Mouse (Mus musculus): ENCODE measurements around the gene Rere. TPM values are rescaled to one million over a fixed set of nuclear protein-coding genes. Genes with fewer than 3 reads are reported as not detected.
A peak's percentile ranks its signal among the peaks of the same experiment; 100 is the strongest.
"Not testable (repeated sequence)": the region's sequence is repeated elsewhere in the genome, so short reads cannot be mapped to it uniquely, and the experiment has no call there.

Gene Rere
- polyA plus RNA-seq, 1 experiment from 2014 or later, result 5.9 TPM

- WGBS (ENCODE audit: insufficient replicate concordance), result 74% methylated on average over 3 of the region's 3 CpGs
- H3K36me3 ChIP-seq, result no peaks in the 10 kb centered on the region
- peak overlapping the region; percentile 63 for H3K27ac ChIP-seq
- no peaks in the 10 kb centered on the region for H3K27me3 ChIP-seq
- ATAC-seq (ENCODE audit: low read depth) (no peak), DNase-seq (no peak)
- no peaks in the 10 kb centered on the region for H3K9me3 ChIP-seq (replicated peaks)
- no peak overlapping the region for H3K4me3 ChIP-seq (replicated peaks)
- peaks cover 95% of the 10 kb centered on the region for H3K4me1 ChIP-seq (replicated peaks)
- H3K9ac ChIP-seq, result no peak overlapping the region
- no peak overlapping the region for H3K4me2 ChIP-seq
These were observed 309.3 kb downstream of the Rere start for GRCm38 (mm10) chr4:150590621-150591282.

GRCm38 (mm10) chr4:150591602-150592001 is 310.2 kb downstream of the Rere start:
- Histone ChIP-seq H3K9ac (no peak overlapping the region), H3K27me3 (no peaks in the 10 kb centered on the region), H3K4me3 (replicated peaks) (no peak overlapping the region), H3K27ac (peak overlapping the region; percentile 74; the same call in 1 of the 2 replicates), H3K36me3 (no peaks in the 10 kb centered on the region), H3K4me2 (peak overlapping the region; percentile 38; the same call in 1 of the 2 replicates), H3K4me1 (replicated peaks) (peaks cover 95% of the 10 kb centered on the region), H3K9me3 (replicated peaks) (no peaks in the 10 kb centered on the region)
- 71% methylated on average over 4 of the region's 4 CpGs for WGBS (ENCODE audit: insufficient replicate concordance)
- ATAC-seq (ENCODE audit: low read depth), result no peak
- no peak for DNase-seq

- DNase-seq, result peak; percentile 49
- Histone ChIP-seq H3K4me1 (replicated peaks) (peaks cover 95% of the 10 kb centered on the region), H3K27ac (peak overlapping the region; percentile 74), H3K4me3 (replicated peaks) (0 out of 2 replicates have a peak overlapping the region, but pooled peaks have one; percentile 12), H3K9me3 (replicated peaks) (no peaks in the 10 kb centered on the region), H3K27me3 (no peaks in the 10 kb centered on the region), H3K9ac (peak overlapping the region; percentile 52), H3K4me2 (peak overlapping the region; percentile 38), H3K36me3 (no peaks in the 10 kb centered on the region)
- WGBS (ENCODE audit: insufficient replicate concordance), result 11% methylated on average over 6 of the region's 6 CpGs
- peak; percentile 87 for ATAC-seq (ENCODE audit: low read depth)
These were observed 310.6 kb downstream of the Rere start for GRCm38 (mm10) chr4:150592087-150592486.

- peak overlapping the region; percentile 74 for H3K27ac ChIP-seq
- H3K9me3 ChIP-seq (replicated peaks), result no peaks in the 10 kb centered on the region
- H3K36me3 ChIP-seq, result no peaks in the 10 kb centered on the region
- H3K9ac ChIP-seq, result no peak overlapping the region
- peaks cover 96% of the 10 kb centered on the region for H3K4me1 ChIP-seq (replicated peaks)
- no peak overlapping the region for H3K4me2 ChIP-seq
- no peak for ATAC-seq (ENCODE audit: low read depth)
- 57% methylated on average over 4 of the region's 4 CpGs for WGBS (ENCODE audit: insufficient replicate concordance)
- no peak for DNase-seq
- no peaks in the 10 kb centered on the region for H3K27me3 ChIP-seq
- no peak overlapping the region for H3K4me3 ChIP-seq (replicated peaks)
These were observed 312.2 kb downstream of the Rere start for GRCm38 (mm10) chr4:150593473-150594217.

GRCm38 (mm10) chr4:150594298-150594829 is 312.9 kb downstream of the Rere start:
- no peak overlapping the region for H3K4me3 ChIP-seq (replicated peaks)
- H3K9me3 ChIP-seq (replicated peaks), result no peaks in the 10 kb centered on the region
- no peak overlapping the region for H3K4me2 ChIP-seq
- H3K36me3 ChIP-seq, result no peaks in the 10 kb centered on the region
- H3K4me1 ChIP-seq (replicated peaks), result peaks cover 91% of the 10 kb centered on the region
- no peaks in the 10 kb centered on the region for H3K27me3 ChIP-seq
- ATAC-seq (ENCODE audit: low read depth) (no peak), DNase-seq (no peak)
- no peak overlapping the region for H3K9ac ChIP-seq
- 68% methylated on average over 4 of the region's 4 CpGs for WGBS (ENCODE audit: insufficient replicate concordance)
- peak overlapping the region; percentile 54; the same call in 1 of the 2 replicates for H3K27ac ChIP-seq

GRCm38 (mm10) chr4:150595071-150595470 is 313.6 kb downstream of the Rere start:
- Histone ChIP-seq H3K4me1 (replicated peaks) (peaks cover 84% of the 10 kb centered on the region), H3K9me3 (replicated peaks) (no peaks in the 10 kb centered on the region), H3K9ac (no peak overlapping the region), H3K4me3 (replicated peaks) (no peak overlapping the region), H3K36me3 (0 out of 2 replicates have a peak, but pooled peaks cover under 1% of the 10 kb centered on the region), H3K4me2 (no peak overlapping the region), H3K27me3 (no peaks in the 10 kb centered on the region), H3K27ac (no peak overlapping the region)
- no peak for DNase-seq
- WGBS (ENCODE audit: insufficient replicate concordance), result 68% methylated on average over 3 of the region's 3 CpGs
- no peak for ATAC-seq (ENCODE audit: low read depth)

- Histone ChIP-seq H3K36me3 (0 out of 2 replicates have a peak, but pooled peaks cover 3% of the 10 kb centered on the region), H3K27ac (no peak overlapping the region; the same call in 1 of the 2 replicates), H3K9me3 (replicated peaks) (no peaks in the 10 kb centered on the region), H3K4me3 (replicated peaks) (no peak overlapping the region), H3K27me3 (no peaks in the 10 kb centered on the region), H3K4me2 (no peak overlapping the region), H3K9ac (no peak overlapping the region), H3K4me1 (replicated peaks) (peaks cover 75% of the 10 kb centered on the region)
- WGBS (ENCODE audit: insufficient replicate concordance), result 70% methylated on average over 5 of the region's 5 CpGs
- DNase-seq, result no peak
- no peak for ATAC-seq (ENCODE audit: low read depth)
These were observed 314.5 kb downstream of the Rere start for GRCm38 (mm10) chr4:150595991-150596390.

- Histone ChIP-seq H3K4me1 (replicated peaks) (peaks cover 48% of the 10 kb centered on the region), H3K4me3 (replicated peaks) (no peak overlapping the region), H3K4me2 (no peak overlapping the region), H3K27ac (no peak overlapping the region), H3K9ac (no peak overlapping the region), H3K9me3 (replicated peaks) (no peaks in the 10 kb centered on the region), H3K27me3 (no peaks in the 10 kb centered on the region), H3K36me3 (0 out of 2 replicates have a peak, but pooled peaks cover 3% of the 10 kb centered on the region)
- DNase-seq (no peak), ATAC-seq (ENCODE audit: low read depth) (no peak)
- 52% methylated on average over 1 of the region's 1 CpGs for WGBS (ENCODE audit: insufficient replicate concordance)
These were observed 317.2 kb downstream of the Rere start for GRCm38 (mm10) chr4:150598686-150599085.

GRCm38 (mm10) chr4:150599119-150599992 is 317.9 kb downstream of the Rere start:
- DNase-seq, result no peak
- Histone ChIP-seq H3K4me1 (replicated peaks) (peaks cover 42% of the 10 kb centered on the region), H3K27ac (no peak overlapping the region)

GRCm38 (mm10) chr4:150600503-150600902 is 319.1 kb downstream of the Rere start:
- not testable (repeated sequence) for H3K9me3 ChIP-seq (replicated peaks); ATAC-seq (ENCODE audit: low read depth); H3K4me2 ChIP-seq; H3K27ac ChIP-seq; H3K4me3 ChIP-seq (replicated peaks); DNase-seq; H3K9ac ChIP-seq; H3K27me3 ChIP-seq; H3K36me3 ChIP-seq
- 85% methylated on average over 2 of the region's 2 CpGs for WGBS (ENCODE audit: insufficient replicate concordance)
- peaks cover 36% of the 10 kb centered on the region for H3K4me1 ChIP-seq (replicated peaks)

More at GRCm38 (mm10) chr4:150599119-150599992, 317.9 kb downstream of the Rere start:
- Histone ChIP-seq H3K9me3 (replicated peaks) (no peaks in the 10 kb centered on the region), H3K4me2 (no peak overlapping the region), H3K36me3 (0 out of 2 replicates have a peak, but pooled peaks cover 3% of the 10 kb centered on the region), H3K27me3 (no peaks in the 10 kb centered on the region), H3K9ac (no peak overlapping the region), H3K4me3 (replicated peaks) (no peak overlapping the region)
- ATAC-seq (ENCODE audit: low read depth), result no peak
- 65% methylated on average over 3 of the region's 3 CpGs for WGBS (ENCODE audit: insufficient replicate concordance)

Measured in liver, embryonic 13.5 days (tissue).